22 mouse cellular contexts compared by ENCODE assay signal in genomic region chr13:73448201-73448600, GRCm38 (mm10). TPM values are rescaled to one million over a fixed set of nuclear protein-coding genes. Genes with fewer than 3 reads are reported as not detected.
A peak's percentile ranks its signal among the peaks of the same experiment; 100 is the strongest.
DNase-seq lines count a peak whose midpoint lies in the region; ATAC-seq lines count a peak whose summit lies in the region.
"Had no signal": no experiment of that assay in that cellular context is flagged by ENCODE, and none has a peak within 500 bp of the region (broad histone marks: within the 10 kb centered on the region; RNA-seq: fewer than 3 reads in every experiment).

No protein-coding gene starts in this region.

- 0 out of 2 replicates have a peak overlapping the region, but pooled peaks have one; percentile 58 for H3K27ac ChIP-seq in hindbrain, embryonic 14.5 days
- H3K27ac ChIP-seq in hindbrain, embryonic 12.5 days, result no peak overlapping the region
- peak overlapping the region; percentile 93 for H3K27ac ChIP-seq in lung, embryonic 15.5 days
- peak overlapping the region; percentile 99 for H3K27ac ChIP-seq in liver, embryonic 13.5 days
- H3K27ac ChIP-seq: embryonic facial prominence, embryonic 13.5 days; layer of hippocampus, adult 2 months; midbrain, embryonic 10.5 days had no signal

- no peaks in the 10 kb centered on the region for H3K27me3 ChIP-seq in hindbrain, embryonic 14.5 days (ENCODE audit: control insufficient read depth, insufficient read depth, low read length)
- no peaks in the 10 kb centered on the region for H3K27me3 ChIP-seq in hindbrain, embryonic 12.5 days
- H3K27me3 ChIP-seq in lung, embryonic 15.5 days, result no peaks in the 10 kb centered on the region
- H3K27me3 ChIP-seq in liver, embryonic 13.5 days, result no peaks in the 10 kb centered on the region
- H3K27me3 ChIP-seq: embryonic facial prominence, embryonic 13.5 days; forebrain, embryonic 15.5 days; heart, embryonic 12.5 days; stomach, embryonic 15.5 days had no signal

- DNase-seq in hindbrain, embryonic 14.5 days (ENCODE audit: low spot score), result no peak
- DNase-seq in lung, postnatal 14 days, result no peak
- DNase-seq in liver, embryonic 13.5 days, result no peak
- DNase-seq in adrenal gland, postnatal 10 days, result no peak
- DNase-seq: adrenal gland, postnatal 36 days; B cell, adult 2 months; cerebellum, adult 11-12 months; cerebellum, postnatal 14 days; kidney, adult 8-10 months; kidney, postnatal 14 days; layer of hippocampus, postnatal 36 days; right cerebral cortex, postnatal 25 days had no signal

- 64% methylated on average over 2 of the region's 2 CpGs for WGBS in hindbrain, embryonic 14.5 days
- 58% methylated on average over 2 of the region's 2 CpGs for WGBS in hindbrain, embryonic 12.5 days
- WGBS in lung, embryonic 15.5 days, result 39% methylated on average over 2 of the region's 2 CpGs
- WGBS in liver, embryonic 13.5 days (ENCODE audit: insufficient replicate concordance), result 67% methylated on average over 2 of the region's 2 CpGs

- no peaks in the 10 kb centered on the region for H3K36me3 ChIP-seq in hindbrain, embryonic 14.5 days (replicated peaks; ENCODE audit: control insufficient read depth, insufficient read depth)
- no peaks in the 10 kb centered on the region for H3K36me3 ChIP-seq in hindbrain, embryonic 12.5 days
- H3K36me3 ChIP-seq in lung, embryonic 15.5 days, result no peaks in the 10 kb centered on the region
- no peaks in the 10 kb centered on the region for H3K36me3 ChIP-seq in liver, embryonic 13.5 days
- H3K36me3 ChIP-seq: embryonic facial prominence, embryonic 13.5 days; forebrain, embryonic 15.5 days; heart, embryonic 12.5 days; midbrain, embryonic 10.5 days; stomach, embryonic 15.5 days had no signal

- no peak overlapping the region for H3K4me3 ChIP-seq in hindbrain, embryonic 14.5 days (replicated peaks; ENCODE audit: low read length)
- H3K4me3 ChIP-seq in hindbrain, embryonic 12.5 days, result no peak overlapping the region
- H3K4me3 ChIP-seq in lung, embryonic 15.5 days, result no peak overlapping the region
- no peak overlapping the region for H3K4me3 ChIP-seq in liver, embryonic 13.5 days (replicated peaks)
- H3K4me3 ChIP-seq: embryonic facial prominence, embryonic 13.5 days; forebrain, embryonic 15.5 days; heart, embryonic 12.5 days; layer of hippocampus, adult 2 months; midbrain, embryonic 10.5 days; stomach, embryonic 15.5 days had no signal

- no peak for ATAC-seq in hindbrain, embryonic 14.5 days (ENCODE audit: low FRiP score)
- no peak for ATAC-seq in hindbrain, embryonic 12.5 days (ENCODE audit: low FRiP score)
- ATAC-seq in lung, embryonic 15.5 days (ENCODE audit: borderline replicate concordance, extremely low read depth, low FRiP score, low TSS enrichment), result no peak
- ATAC-seq in granulocyte monocyte progenitor cell, adult 5-6 weeks (replicated peaks; ENCODE audit: poor library complexity, severe bottlenecking), result 0 out of 2 replicates have a peak, but pooled peaks have one; percentile 17
- no peak for ATAC-seq in liver, embryonic 13.5 days (ENCODE audit: low read depth)
- ATAC-seq: inflammation-experienced regulatory T-cells, adult 6 months had no signal

- H3K4me2 ChIP-seq in hindbrain, embryonic 14.5 days (replicated peaks), result no peak overlapping the region
- H3K4me2 ChIP-seq in hindbrain, embryonic 12.5 days (replicated peaks), result no peak overlapping the region
- H3K4me2 ChIP-seq in lung, embryonic 15.5 days, result no peak overlapping the region
- H3K4me2 ChIP-seq in liver, embryonic 13.5 days, result no peak overlapping the region
- H3K4me2 ChIP-seq: embryonic facial prominence, embryonic 13.5 days; forebrain, embryonic 15.5 days; heart, embryonic 12.5 days; stomach, embryonic 15.5 days had no signal

- peaks cover 4% of the 10 kb centered on the region; the same call in 1 of the 2 replicates for H3K4me1 ChIP-seq in hindbrain, embryonic 14.5 days (replicated peaks; ENCODE audit: control insufficient read depth, insufficient read depth, low read length)
- H3K4me1 ChIP-seq in hindbrain, embryonic 12.5 days, result no peaks in the 10 kb centered on the region
- peaks cover 53% of the 10 kb centered on the region for H3K4me1 ChIP-seq in lung, embryonic 15.5 days
- peaks cover 76% of the 10 kb centered on the region for H3K4me1 ChIP-seq in liver, embryonic 13.5 days (replicated peaks)
- H3K4me1 ChIP-seq: stomach, embryonic 15.5 days had no signal

- no peak overlapping the region for H3K9ac ChIP-seq in hindbrain, embryonic 14.5 days
- H3K9ac ChIP-seq in hindbrain, embryonic 12.5 days, result no peak overlapping the region
- no peak overlapping the region for H3K9ac ChIP-seq in lung, embryonic 15.5 days
- peak overlapping the region; percentile 73 for H3K9ac ChIP-seq in liver, embryonic 13.5 days
- H3K9ac ChIP-seq: embryonic facial prominence, embryonic 13.5 days; forebrain, embryonic 15.5 days; heart, embryonic 12.5 days; stomach, embryonic 15.5 days had no signal

- no peaks in the 10 kb centered on the region for H3K9me3 ChIP-seq in hindbrain, embryonic 14.5 days (ENCODE audit: control insufficient read depth, low read length)
- H3K9me3 ChIP-seq in hindbrain, embryonic 12.5 days (replicated peaks), result no peaks in the 10 kb centered on the region
- no peaks in the 10 kb centered on the region for H3K9me3 ChIP-seq in lung, embryonic 15.5 days
- H3K9me3 ChIP-seq in liver, embryonic 13.5 days (replicated peaks), result no peaks in the 10 kb centered on the region
- H3K9me3 ChIP-seq: embryonic facial prominence, embryonic 13.5 days; forebrain, embryonic 15.5 days; heart, embryonic 12.5 days; midbrain, embryonic 10.5 days; stomach, embryonic 15.5 days had no signal

RNA-seq across cellular contexts. Expression of gene Lpcat1, which starts 18.8 kb away (rescaled TPM):
- polyA plus RNA-seq in hindbrain, embryonic 14.5 days (2014; fragmentation: Nextera tagmentation; extraction: Ambion mirVana), result 77.3 and 95.0 TPM in 2 replicates
- 67.0 and 68.4 TPM in 2 replicates for polyA plus RNA-seq in hindbrain, embryonic 12.5 days (2016; fragmentation: Nextera tagmentation; extraction: Ambion mirVana)
- 86.3 and 99.2 TPM in 2 replicates for polyA plus RNA-seq in lung, embryonic 15.5 days (2015; fragmentation: Nextera tagmentation; extraction: Ambion mirVana)
- total RNA-seq in granulocyte monocyte progenitor cell, adult 5-6 weeks (2014; fragmentation: Nextera tagmentation), result 16.0 and 19.0 TPM in 2 replicates
- 19.8 and 32.3 TPM in 2 replicates for total RNA-seq in granulocyte monocyte progenitor cell, adult 5-6 weeks (2017)
- polyA plus RNA-seq in liver, embryonic 13.5 days (2015; fragmentation: Nextera tagmentation; extraction: Ambion mirVana), result 77.9 and 83.7 TPM in 2 replicates
- total RNA-seq in adrenal gland, postnatal 10 days (2021), result 10 to 100 TPM; 17.0 to 20.4 TPM
